1 mouse cellular context compared by ENCODE assay signal in the genomic region with DNA sequence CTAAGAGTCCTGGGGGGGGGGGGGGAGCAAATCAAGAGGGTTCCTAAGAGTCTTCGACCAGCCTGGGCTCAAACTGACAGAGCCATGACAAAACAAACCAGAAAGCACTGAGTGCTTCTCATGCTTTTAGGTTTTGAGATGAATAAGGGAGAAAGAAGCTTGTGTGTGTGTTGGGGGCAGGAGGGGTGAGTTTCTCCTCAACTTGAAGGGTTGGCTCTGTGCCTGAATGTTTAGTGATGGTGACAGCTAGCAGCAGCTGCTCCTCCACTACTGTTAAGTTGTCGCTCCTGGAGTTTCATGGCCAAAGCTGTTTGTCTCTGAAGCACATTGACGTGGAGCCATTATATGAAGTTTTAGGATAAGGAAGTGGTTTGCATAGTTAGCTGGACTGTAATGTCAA.
TF ChIP-seq lines count a peak whose summit lies in the region.

No protein-coding gene starts in this region.

TF ChIP-seq in myocyte, 11 proteins besides CTCF, POLR2A, EP300 and RAD21:
- peak; percentile 64 to 96 (median 92) for TF ChIP-seq MYOD1 (IDR thresholded peaks at IDR 0.05; ENCODE audit: control insufficient read depth in 1 of 3, insufficient read length in 2 of 3, low read depth in 2 of 3)
- TF ChIP-seq MYOG (IDR thresholded peaks at IDR 0.05; ENCODE audit: control insufficient read depth in 1 of 3, insufficient read depth in 1 of 3, insufficient read length in 2 of 3, low read depth in 2 of 3) = peak in 2 of 3 experiments; percentile 7 to 44
- TF ChIP-seq TCF3 (IDR thresholded peaks at IDR 0.05; ENCODE audit: insufficient read length, low read depth) = no peak
